Comparison of ENCODE assay signal across 12 mouse cellular contexts in the genomic region with DNA sequence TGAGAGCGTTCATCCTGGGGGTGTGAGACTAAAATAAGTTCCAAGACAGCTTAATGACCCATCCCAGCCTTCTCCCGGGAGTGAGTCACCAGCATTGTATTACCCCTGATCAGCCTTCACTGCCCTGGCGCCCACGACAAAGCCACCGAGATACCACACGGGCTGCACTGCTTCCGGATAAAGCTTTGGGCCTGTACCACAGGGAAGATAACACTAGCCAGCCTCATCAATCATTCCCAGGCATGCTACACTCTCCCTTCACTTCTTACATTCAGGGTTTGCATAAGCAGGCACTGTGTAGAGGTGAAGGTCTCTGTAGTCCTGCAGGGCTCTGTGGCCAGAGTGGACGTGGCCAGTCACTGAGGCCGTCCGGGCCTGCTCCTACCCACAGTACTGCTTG. TPM values are rescaled to one million over a fixed set of nuclear protein-coding genes. Genes with fewer than 3 reads are reported as not detected.
DNase-seq lines count a peak whose midpoint lies in the region; ATAC-seq lines count a peak whose summit lies in the region.
"Had no signal": no experiment of that assay in that cellular context is flagged by ENCODE, and none has a peak within 500 bp of the region (broad histone marks: within the 10 kb centered on the region; RNA-seq: fewer than 3 reads in every experiment).

No protein-coding gene starts in this region.

- peak overlapping the region; percentile 57 for H3K4me3 ChIP-seq in megakaryocyte, embryonic 14.5 days (replicated peaks)
- H3K4me3 ChIP-seq in liver, embryonic 11.5 days (ENCODE audit: low read depth, low read length), result no peak overlapping the region

- peaks cover 83% of the 10 kb centered on the region for H3K27me3 ChIP-seq in megakaryocyte, embryonic 14.5 days (replicated peaks)
- no peaks in the 10 kb centered on the region for H3K27me3 ChIP-seq in liver, embryonic 11.5 days (replicated peaks; ENCODE audit: control insufficient read depth, insufficient read depth, low read length)

- H3K4me2 ChIP-seq in liver, embryonic 11.5 days, result peak overlapping the region; percentile 15; the same call in 1 of the 2 replicates

- H3K9ac ChIP-seq in liver, embryonic 11.5 days (ENCODE audit: low read depth, low read length), result no peak overlapping the region

- H3K36me3 ChIP-seq in megakaryocyte, embryonic 14.5 days (replicated peaks; ENCODE audit: low read length), result no peaks in the 10 kb centered on the region
- H3K36me3 ChIP-seq in liver, embryonic 11.5 days (ENCODE audit: control insufficient read depth, insufficient read depth, low read length), result no peaks in the 10 kb centered on the region

- H3K27ac ChIP-seq in liver, embryonic 11.5 days (ENCODE audit: low read depth, low read length), result peak overlapping the region; percentile 28; the same call in 1 of the 2 replicates

- WGBS in liver, embryonic 11.5 days, result 27% methylated on average over 10 of the region's 10 CpGs

- no peak for ATAC-seq in megakaryocyte, adult 5-6 weeks (ENCODE audit: poor library complexity, severe bottlenecking)
- peak; percentile 66 for ATAC-seq in liver, embryonic 11.5 days (replicated peaks; ENCODE audit: low FRiP score)

- H3K4me1 ChIP-seq in megakaryocyte, embryonic 14.5 days, result peaks cover 24% of the 10 kb centered on the region
- H3K4me1 ChIP-seq in liver, embryonic 11.5 days (replicated peaks; ENCODE audit: control insufficient read depth, insufficient read depth, low read length), result peaks cover 9% of the 10 kb centered on the region

- peak; percentile 19 for DNase-seq in embryo, embryonic 10.5 days (ENCODE audit: low spot score)
- no peak for DNase-seq in embryo, embryonic 10 days (ENCODE audit: low spot score)
- peak; percentile 46 for DNase-seq in liver, embryonic 11.5 days (ENCODE audit: low spot score)
- DNase-seq in frontal cortex, postnatal 25 days (ENCODE audit: low spot score in 2 of 2), result no peak
- DNase-seq in left cerebral cortex, adult 9 months (ENCODE audit: low spot score in 2 of 2), result no peak
- no peak for DNase-seq in testis, postnatal 14 days (ENCODE audit: low spot score)
- DNase-seq: cerebellum, adult 9-11 months; gastrocnemius, postnatal 10 days; kidney, adult 8-10 months; lung, postnatal 36 days had no signal

- H3K9me3 ChIP-seq in megakaryocyte, embryonic 14.5 days, result 0 out of 2 replicates have a peak, but pooled peaks cover 5% of the 10 kb centered on the region
- no peaks in the 10 kb centered on the region for H3K9me3 ChIP-seq in liver, embryonic 11.5 days (ENCODE audit: control insufficient read depth, low read length)

RNA-seq across cellular contexts. Expression of a gene that starts 21.7 kb away (rescaled TPM):
- 4.3 and 10.8 TPM in 2 replicates for polyA plus RNA-seq in megakaryocyte, embryonic 14.5 days (2012; ENCODE audit: insufficient read depth, low replicate concordance)
- total RNA-seq in megakaryocyte, adult 5-6 weeks (2015), result 15.5 and 17.8 TPM in 2 replicates
- 13.5 and 19.3 TPM in 2 replicates for total RNA-seq in megakaryocyte, adult 5-6 weeks (2017)
- 18.4 and 18.6 TPM in 2 replicates for polyA plus RNA-seq in liver, embryonic 11.5 days (2014; fragmentation: Nextera tagmentation; extraction: Ambion mirVana)

RNA-seq across cellular contexts. Expression of a gene that starts 56.2 kb away (rescaled TPM):
- polyA plus RNA-seq in megakaryocyte, embryonic 14.5 days (2012; ENCODE audit: insufficient read depth, low replicate concordance), result not detected in 2 replicates
- not detected in 2 replicates for total RNA-seq in megakaryocyte, adult 5-6 weeks (2015)
- not detected in 2 replicates for total RNA-seq in megakaryocyte, adult 5-6 weeks (2017)
- polyA plus RNA-seq in liver, embryonic 11.5 days (2014; fragmentation: Nextera tagmentation; extraction: Ambion mirVana), result 0.36 and 0.38 TPM in 2 replicates

Comparison
In these comparisons a context has a peak if more than half of its experiments do, and no peak if none do; other contexts are left out.
1. DNase-seq: peak in embryo, embryonic 10.5 days (single experiment) and liver, embryonic 11.5 days (single experiment); none in embryo, embryonic 10 days (single experiment), frontal cortex, postnatal 25 days (0 of 2), left cerebral cortex, adult 9 months (0 of 2) and testis, postnatal 14 days (single experiment).